In genomic region chr10:82889447-82889973, GRCm38 (mm10) we compare ENCODE assay signal across 9 mouse cellular contexts. TPM values are rescaled to one million over a fixed set of nuclear protein-coding genes. Genes with fewer than 3 reads are reported as not detected.
DNase-seq lines count a peak whose midpoint lies in the region; ATAC-seq and TF ChIP-seq lines count a peak whose summit lies in the region.
"Had no signal": no experiment of that assay in that cellular context is flagged by ENCODE, and none has a peak within 500 bp of the region (broad histone marks: within the 10 kb centered on the region; RNA-seq: fewer than 3 reads in every experiment).

No protein-coding gene starts in this region.

- no peak overlapping the region for H3K4me2 ChIP-seq in midbrain, postnatal 0 days (ENCODE audit: low read depth, low read length, poor library complexity, severe bottlenecking)
- no peak overlapping the region for H3K4me2 ChIP-seq in midbrain, embryonic 13.5 days (replicated peaks)
- H3K4me2 ChIP-seq in intestine, postnatal 0 days (replicated peaks; ENCODE audit: low read depth): no peak overlapping the region
- H3K4me2 ChIP-seq: hindbrain, embryonic 15.5 days had no signal

- H3K27ac ChIP-seq in midbrain, postnatal 0 days (ENCODE audit: low read depth, low read length): no peak overlapping the region
- H3K27ac ChIP-seq in midbrain, embryonic 13.5 days: no peak overlapping the region
- no peak overlapping the region for H3K27ac ChIP-seq in gastrocnemius, adult 2 months
- peak overlapping the region; percentile 21; the same call in 1 of the 2 replicates for H3K27ac ChIP-seq in intestine, postnatal 0 days (ENCODE audit: low read depth, low read length)
- H3K27ac ChIP-seq: hindbrain, embryonic 15.5 days had no signal

- TF ChIP-seq CTCF in midbrain, postnatal 0 days (IDR thresholded peaks at IDR 0.05): no peak
- TF ChIP-seq CTCF in gastrocnemius, adult 2 months (IDR thresholded peaks at IDR 0.05): no peak
- no peak for TF ChIP-seq CTCF in intestine, postnatal 0 days (IDR thresholded peaks at IDR 0.05; ENCODE audit: low read depth)

- 73% methylated on average over 9 of the region's 9 CpGs for whole genome bisulfite sequencing in midbrain, postnatal 0 days
- 75% methylated on average over 9 of the region's 9 CpGs for WGBS in midbrain, embryonic 13.5 days
- WGBS in intestine, postnatal 0 days: 30% methylated on average over 9 of the region's 9 CpGs

- peaks cover 59% of the 10 kb centered on the region for H3K36me3 ChIP-seq in midbrain, postnatal 0 days (ENCODE audit: insufficient read depth, low read length)
- peaks cover 89% of the 10 kb centered on the region for H3K36me3 ChIP-seq in midbrain, embryonic 13.5 days
- peaks cover 78% of the 10 kb centered on the region for H3K36me3 ChIP-seq in intestine, postnatal 0 days (ENCODE audit: control insufficient read depth, insufficient read depth)

- H3K4me3 ChIP-seq in midbrain, postnatal 0 days (ENCODE audit: low read depth, low read length): no peak overlapping the region
- no peak overlapping the region for H3K4me3 ChIP-seq in midbrain, embryonic 13.5 days (replicated peaks)
- no peak overlapping the region for H3K4me3 ChIP-seq in gastrocnemius, adult 2 months
- no peak overlapping the region for H3K4me3 ChIP-seq in intestine, postnatal 0 days (ENCODE audit: low read depth, low read length)
- H3K4me3 ChIP-seq: hindbrain, embryonic 15.5 days had no signal

- intact Hi-C loops in gastrocnemius, adult 2 months (cut with DNase I): no loop called here

- peak; percentile 66 for DNase-seq in midbrain, postnatal 0 days (ENCODE audit: low spot score)
- peak; percentile 77 for DNase-seq in gastrocnemius, adult 2 months
- DNase-seq in lung, postnatal 14 days: peak; percentile 78
- DNase-seq in embryo, embryonic 10.5 days (ENCODE audit: low spot score): no peak
- DNase-seq in thymus, postnatal 25 days: no peak

- H3K4me1 ChIP-seq in midbrain, postnatal 0 days (ENCODE audit: insufficient read depth, low read length): no peaks in the 10 kb centered on the region
- peaks cover 5% of the 10 kb centered on the region; the same call in 1 of the 2 replicates for H3K4me1 ChIP-seq in midbrain, embryonic 13.5 days (replicated peaks)
- no peaks in the 10 kb centered on the region for H3K4me1 ChIP-seq in intestine, postnatal 0 days (replicated peaks; ENCODE audit: control insufficient read depth, insufficient read depth, low read length)

- H3K27me3 ChIP-seq in midbrain, postnatal 0 days (ENCODE audit: insufficient read depth, low read length): no peaks in the 10 kb centered on the region
- no peaks in the 10 kb centered on the region for H3K27me3 ChIP-seq in midbrain, embryonic 13.5 days
- no peaks in the 10 kb centered on the region for H3K27me3 ChIP-seq in intestine, postnatal 0 days (replicated peaks; ENCODE audit: control insufficient read depth, insufficient read depth, low read length)
- H3K27me3 ChIP-seq: hindbrain, embryonic 15.5 days had no signal

- no peak for ATAC-seq in midbrain, postnatal 0 days (ENCODE audit: low FRiP score)
- no peak for ATAC-seq in midbrain, embryonic 13.5 days
- peak; percentile 76 for ATAC-seq in intestine, postnatal 0 days
- ATAC-seq in inflammation-experienced regulatory T-cells, adult 6 months: no peak

- no peaks in the 10 kb centered on the region for H3K9me3 ChIP-seq in midbrain, postnatal 0 days (ENCODE audit: low read length)
- no peaks in the 10 kb centered on the region for H3K9me3 ChIP-seq in midbrain, embryonic 13.5 days
- no peaks in the 10 kb centered on the region for H3K9me3 ChIP-seq in intestine, postnatal 0 days (ENCODE audit: control insufficient read depth)
- H3K9me3 ChIP-seq: hindbrain, embryonic 15.5 days had no signal

- H3K9ac ChIP-seq in midbrain, postnatal 0 days (replicated peaks; ENCODE audit: low read length, poor library complexity, severe bottlenecking): no peak overlapping the region
- no peak overlapping the region for H3K9ac ChIP-seq in midbrain, embryonic 13.5 days (replicated peaks)
- no peak overlapping the region for H3K9ac ChIP-seq in intestine, postnatal 0 days (ENCODE audit: low read depth, low read length)
- H3K9ac ChIP-seq: hindbrain, embryonic 15.5 days had no signal

RNA-seq across cellular contexts. Expression of gene Eid3, which starts 23.1 kb away (rescaled TPM):
- total RNA-seq in midbrain, postnatal 0 days (2014; rRNA removed): 1.9 and 2.0 TPM in 2 replicates
- 0.17 and 0.23 TPM in 2 replicates for polyA plus RNA-seq in midbrain, postnatal 0 days (2015; fragmentation: Nextera tagmentation; extraction: Ambion mirVana)
- polyA plus RNA-seq in midbrain, embryonic 13.5 days (2015; fragmentation: Nextera tagmentation; extraction: Ambion mirVana): 0.47 and 0.55 TPM in 2 replicates
- 1 to 10 TPM in 1 of 2 experiments, under 1 TPM in 1; 0.59 to 2.5 TPM for total RNA-seq in gastrocnemius, adult 2 months (2021)
- 0.17 and 0.38 TPM in 2 replicates for polyA plus RNA-seq in intestine, postnatal 0 days (2015; fragmentation: Nextera tagmentation; extraction: Ambion mirVana)
- under 1 TPM; 0.35 to 0.91 (median 0.64) TPM for polyA plus RNA-seq in inflammation-experienced regulatory T-cells, adult 6 months (2017; shearing (Covaris generic))

RNA-seq across cellular contexts. Expression of gene Txnrd1, which starts 55.8 kb away (rescaled TPM):
- 83.2 and 86.4 TPM in 2 replicates for total RNA-seq in midbrain, postnatal 0 days (2014; rRNA removed)
- polyA plus RNA-seq in midbrain, postnatal 0 days (2015; fragmentation: Nextera tagmentation; extraction: Ambion mirVana): 56.7 and 61.7 TPM in 2 replicates
- 133 and 141 TPM in 2 replicates for polyA plus RNA-seq in midbrain, embryonic 13.5 days (2015; fragmentation: Nextera tagmentation; extraction: Ambion mirVana)
- 10 to 100 TPM; 58.2 to 76.0 TPM for total RNA-seq in gastrocnemius, adult 2 months (2021)
- 65.7 and 67.7 TPM in 2 replicates for polyA plus RNA-seq in intestine, postnatal 0 days (2015; fragmentation: Nextera tagmentation; extraction: Ambion mirVana)
- 10 to 100 TPM; 17.4 to 35.2 (median 18.9) TPM for polyA plus RNA-seq in inflammation-experienced regulatory T-cells, adult 6 months (2017; shearing (Covaris generic))

Comparison
In these comparisons a context has a peak if more than half of its experiments do, and no peak if none do; other contexts are left out.
1. DNase-seq: peak in midbrain, postnatal 0 days (single experiment), gastrocnemius, adult 2 months (single experiment) and lung, postnatal 14 days (single experiment); none in embryo, embryonic 10.5 days (single experiment) and thymus, postnatal 25 days (single experiment).